Mouse (Mus musculus): Measurements from ENCODE around the gene 4933434E20Rik. TPM values are rescaled to one million over a fixed set of nuclear protein-coding genes. Genes with fewer than 3 reads are reported as not detected.

4933434E20Rik gene
- polyA plus RNA-seq, 1 experiment: 67.1 TPM

- H3K9me3 ChIP-seq (replicated peaks; ENCODE audit: control insufficient read depth, insufficient read depth, low read length, poor library complexity, severe bottlenecking): no peaks in the 10 kb centered on the region
- peaks cover 3% of the 10 kb centered on the region for H3K4me1 ChIP-seq (ENCODE audit: control insufficient read depth, insufficient read depth, low read length)
- 0 out of 2 replicates have a peak overlapping the region, but pooled peaks have one; percentile 33 for H3K27ac ChIP-seq (ENCODE audit: insufficient read depth, low read length)
- no peak overlapping the region for H3K9ac ChIP-seq (ENCODE audit: low read depth, poor library complexity, severe bottlenecking)
- no peak for TF ChIP-seq EP300 (IDR thresholded peaks at IDR 0.05; ENCODE audit: insufficient read depth, low read depth, low read length)
- H3K4me3 ChIP-seq (ENCODE audit: low read depth, low read length): no peak overlapping the region
- peaks cover 52% of the 10 kb centered on the region for H3K36me3 ChIP-seq (ENCODE audit: control insufficient read depth, insufficient read depth, low read length, poor library complexity, severe bottlenecking)
- H3K27me3 ChIP-seq (ENCODE audit: control insufficient read depth, insufficient read depth, low read length, poor library complexity, severe bottlenecking): no peaks in the 10 kb centered on the region
Measured at GRCm38 (mm10) chr3:90094453-90094852, 43.0 kb downstream of the 4933434E20Rik start.

- peaks cover 5% of the 10 kb centered on the region for H3K4me1 ChIP-seq (ENCODE audit: control insufficient read depth, insufficient read depth, low read length)
- no peak overlapping the region for H3K4me3 ChIP-seq (ENCODE audit: low read depth, low read length)
- H3K27ac ChIP-seq (ENCODE audit: insufficient read depth, low read length): peak overlapping the region; percentile 73
- peaks cover 21% of the 10 kb centered on the region for H3K36me3 ChIP-seq (ENCODE audit: control insufficient read depth, insufficient read depth, low read length, poor library complexity, severe bottlenecking)
- H3K9ac ChIP-seq (ENCODE audit: low read depth, poor library complexity, severe bottlenecking): no peak overlapping the region
- no peaks in the 10 kb centered on the region for H3K27me3 ChIP-seq (ENCODE audit: control insufficient read depth, insufficient read depth, low read length, poor library complexity, severe bottlenecking)
- TF ChIP-seq CTCF (IDR thresholded peaks at IDR 0.05; ENCODE audit: low read depth, low read length): no peak
- no peak for TF ChIP-seq POLR2A (IDR thresholded peaks at IDR 0.05; ENCODE audit: insufficient read depth, low read length)
- no peak for TF ChIP-seq EP300 (IDR thresholded peaks at IDR 0.05; ENCODE audit: insufficient read depth, low read depth, low read length)
- no peaks in the 10 kb centered on the region for H3K9me3 ChIP-seq (replicated peaks; ENCODE audit: control insufficient read depth, insufficient read depth, low read length, poor library complexity, severe bottlenecking)
Measured at GRCm38 (mm10) chr3:90097928-90098327, 46.5 kb downstream of the 4933434E20Rik start.

GRCm38 (mm10) chr3:90101010-90101409 is 49.6 kb downstream of the 4933434E20Rik start:
- TF ChIP-seq CTCF (IDR thresholded peaks at IDR 0.05; ENCODE audit: low read depth, low read length): no peak
- Histone ChIP-seq H3K9ac (ENCODE audit: low read depth, poor library complexity, severe bottlenecking) (no peak overlapping the region), H3K36me3 (ENCODE audit: control insufficient read depth, insufficient read depth, low read length, poor library complexity, severe bottlenecking) (peaks cover 5% of the 10 kb centered on the region), H3K27ac (ENCODE audit: insufficient read depth, low read length) (no peak overlapping the region), H3K4me1 (ENCODE audit: control insufficient read depth, insufficient read depth, low read length) (peaks cover 5% of the 10 kb centered on the region), H3K9me3 (replicated peaks; ENCODE audit: control insufficient read depth, insufficient read depth, low read length, poor library complexity, severe bottlenecking) (no peaks in the 10 kb centered on the region), H3K27me3 (ENCODE audit: control insufficient read depth, insufficient read depth, low read length, poor library complexity, severe bottlenecking) (no peaks in the 10 kb centered on the region), H3K4me3 (ENCODE audit: low read depth, low read length) (no peak overlapping the region)

- TF ChIP-seq CTCF (IDR thresholded peaks at IDR 0.05; ENCODE audit: low read depth, low read length): no peak
- TF ChIP-seq POLR2A (IDR thresholded peaks at IDR 0.05; ENCODE audit: insufficient read depth, low read length): no peak
- no peak for TF ChIP-seq EP300 (IDR thresholded peaks at IDR 0.05; ENCODE audit: insufficient read depth, low read depth, low read length)
- H3K27me3 ChIP-seq (ENCODE audit: control insufficient read depth, insufficient read depth, low read length, poor library complexity, severe bottlenecking): no peaks in the 10 kb centered on the region
- H3K9ac ChIP-seq (ENCODE audit: low read depth, poor library complexity, severe bottlenecking): no peak overlapping the region
- H3K9me3 ChIP-seq (replicated peaks; ENCODE audit: control insufficient read depth, insufficient read depth, low read length, poor library complexity, severe bottlenecking): no peaks in the 10 kb centered on the region
- H3K27ac ChIP-seq (ENCODE audit: insufficient read depth, low read length): no peak overlapping the region
- H3K4me3 ChIP-seq (ENCODE audit: low read depth, low read length): no peak overlapping the region
- H3K36me3 ChIP-seq (ENCODE audit: control insufficient read depth, insufficient read depth, low read length, poor library complexity, severe bottlenecking): peaks cover 2% of the 10 kb centered on the region; the same call in 1 of the 2 replicates
- peaks cover 5% of the 10 kb centered on the region for H3K4me1 ChIP-seq (ENCODE audit: control insufficient read depth, insufficient read depth, low read length)
Measured at GRCm38 (mm10) chr3:90101673-90102072, 50.2 kb downstream of the 4933434E20Rik start.

- Histone ChIP-seq H3K27me3 (ENCODE audit: control insufficient read depth, insufficient read depth, low read length, poor library complexity, severe bottlenecking) (no peaks in the 10 kb centered on the region), H3K9me3 (replicated peaks; ENCODE audit: control insufficient read depth, insufficient read depth, low read length, poor library complexity, severe bottlenecking) (no peaks in the 10 kb centered on the region), H3K4me3 (ENCODE audit: low read depth, low read length) (no peak overlapping the region), H3K4me1 (ENCODE audit: control insufficient read depth, insufficient read depth, low read length) (peaks cover 5% of the 10 kb centered on the region), H3K36me3 (ENCODE audit: control insufficient read depth, insufficient read depth, low read length, poor library complexity, severe bottlenecking) (peaks cover 2% of the 10 kb centered on the region; the same call in 1 of the 2 replicates), H3K9ac (ENCODE audit: low read depth, poor library complexity, severe bottlenecking) (no peak overlapping the region), H3K27ac (ENCODE audit: insufficient read depth, low read length) (no peak overlapping the region)
- TF ChIP-seq CTCF (IDR thresholded peaks at IDR 0.05; ENCODE audit: low read depth, low read length): no peak
- TF ChIP-seq EP300 (IDR thresholded peaks at IDR 0.05; ENCODE audit: insufficient read depth, low read depth, low read length): no peak
- TF ChIP-seq POLR2A (IDR thresholded peaks at IDR 0.05; ENCODE audit: insufficient read depth, low read length): no peak
Measured at GRCm38 (mm10) chr3:90102239-90102638, 50.8 kb downstream of the 4933434E20Rik start.

- Histone ChIP-seq H3K27ac (ENCODE audit: insufficient read depth, low read length) (no peak overlapping the region), H3K4me1 (ENCODE audit: control insufficient read depth, insufficient read depth, low read length) (peaks cover 4% of the 10 kb centered on the region), H3K9ac (ENCODE audit: low read depth, poor library complexity, severe bottlenecking) (no peak overlapping the region), H3K9me3 (replicated peaks; ENCODE audit: control insufficient read depth, insufficient read depth, low read length, poor library complexity, severe bottlenecking) (no peaks in the 10 kb centered on the region), H3K36me3 (ENCODE audit: control insufficient read depth, insufficient read depth, low read length, poor library complexity, severe bottlenecking) (peaks cover 2% of the 10 kb centered on the region; the same call in 1 of the 2 replicates), H3K4me3 (ENCODE audit: low read depth, low read length) (no peak overlapping the region), H3K27me3 (ENCODE audit: control insufficient read depth, insufficient read depth, low read length, poor library complexity, severe bottlenecking) (no peaks in the 10 kb centered on the region)
- no peak for TF ChIP-seq EP300 (IDR thresholded peaks at IDR 0.05; ENCODE audit: insufficient read depth, low read depth, low read length)
- TF ChIP-seq POLR2A (IDR thresholded peaks at IDR 0.05; ENCODE audit: insufficient read depth, low read length): no peak
- TF ChIP-seq CTCF (IDR thresholded peaks at IDR 0.05; ENCODE audit: low read depth, low read length): no peak
Measured at GRCm38 (mm10) chr3:90103176-90103575, 51.7 kb downstream of the 4933434E20Rik start.

Data from ES-Bruce4 (cell line).